Mouse (Mus musculus): ENCODE data around the gene Dlg4. TPM values are rescaled to one million over a fixed set of nuclear protein-coding genes. Genes with fewer than 3 reads are reported as not detected.
A peak's percentile ranks its signal among the peaks of the same experiment; 100 is the strongest.

The Dlg4 gene
- total RNA-seq, 2 experiments from 2014 or later = 6.6 to 8.1 TPM

- intact Hi-C loops (cut with DNase I) = loop anchor here (10.0 kb wide), 1 partner anchor 591 kb away; no protein-coding TSS in a partner anchor
- DNase-seq (ENCODE audit: low spot score) = peak; percentile 99
These were observed 21.3 kb upstream of the Dlg4 start, which contains the start of gene Phf23 for GRCm38 (mm10) chr11:69995391-69995960. TSS of gene Phf23 (plus strand) at chr11:69995777.

DNA sequence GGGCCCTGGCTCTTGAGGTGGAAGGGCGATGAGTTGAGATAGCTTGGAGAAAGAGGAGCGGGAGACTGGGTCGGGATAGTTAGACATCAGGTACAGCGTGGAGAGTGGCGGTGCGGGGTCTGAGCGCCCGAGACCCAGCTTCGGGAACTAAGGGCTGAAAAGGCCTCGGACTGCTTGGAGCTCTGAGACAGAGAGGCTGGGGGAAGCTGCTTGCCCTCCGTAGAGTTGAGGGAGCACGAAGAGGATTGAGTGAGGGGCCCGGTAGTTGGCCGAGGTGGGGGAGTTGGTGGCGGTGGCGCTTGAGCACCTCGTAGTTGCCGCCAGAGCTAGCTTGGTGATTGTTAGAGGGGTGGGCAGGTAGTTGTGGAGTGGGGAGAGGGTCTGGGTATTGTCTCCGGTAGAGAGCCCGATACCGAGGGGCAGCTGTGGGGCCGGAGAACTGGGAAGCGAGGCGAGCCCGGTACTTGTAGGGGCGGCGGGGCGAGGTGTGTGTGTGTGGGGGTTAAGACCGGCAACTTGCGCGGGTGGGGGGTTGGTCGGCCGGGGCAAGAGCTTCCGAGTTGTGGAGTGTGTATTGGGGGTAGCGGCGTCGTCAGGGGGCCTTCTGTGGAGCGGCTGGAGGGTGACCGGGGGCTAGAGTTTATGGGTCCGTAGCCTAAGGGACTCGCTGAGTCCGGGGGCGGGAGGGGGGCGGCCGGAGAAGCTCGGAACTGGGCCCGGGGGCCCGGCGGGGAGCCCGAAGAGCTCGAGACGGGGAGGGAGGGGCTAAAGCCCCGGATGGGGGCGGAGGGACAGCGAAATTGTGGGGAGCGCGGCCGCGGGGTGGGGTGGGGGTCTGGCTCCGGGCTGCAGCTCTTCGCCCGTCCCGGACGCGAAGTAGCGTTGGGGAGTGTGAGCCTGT, 20.3 kb upstream of the Dlg4 start:
- intact Hi-C loops (cut with DNase I) = loop anchor here (2.0 to 10.0 kb wide), 2 partner anchors 16 to 592 kb away; partner anchors contain the start of gene Ctdnep1

DNA sequence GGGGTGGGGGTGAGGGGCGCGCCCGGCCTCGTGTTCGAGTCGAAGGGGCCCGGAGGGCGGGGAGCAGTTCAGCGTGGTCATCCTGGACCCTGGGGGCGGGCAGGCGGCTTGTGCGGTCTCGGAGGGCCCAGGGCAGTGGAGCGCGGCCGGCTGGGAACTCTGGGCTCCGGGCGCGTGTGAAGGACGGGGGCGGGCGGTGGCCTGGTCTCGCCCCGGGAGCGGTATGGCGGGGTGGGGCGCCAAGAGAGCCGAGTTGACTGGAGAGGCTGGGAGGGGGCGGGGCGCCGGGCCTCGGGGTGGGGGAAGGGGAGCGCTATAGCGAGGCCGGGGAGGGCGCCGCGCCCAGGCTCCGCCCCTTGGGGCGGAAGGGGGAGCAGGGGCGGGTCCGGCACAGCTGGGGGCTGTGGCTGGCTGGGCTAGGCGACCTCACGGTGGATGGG, 19.7 kb upstream of the Dlg4 start:
- intact Hi-C loops (cut with DNase I) = loop anchor here (2.0 to 10.0 kb wide), 2 partner anchors 16 to 592 kb away; partner anchors contain the start of gene Ctdnep1
- DNase-seq (ENCODE audit: low spot score) = peak; percentile 83

More for the DNA sequence above, 20.3 kb upstream of the Dlg4 start:
- peak; percentile 47 for DNase-seq (ENCODE audit: low spot score)

- intact Hi-C loops (cut with DNase I) = loop anchor here (10.0 kb wide), 1 partner anchor 594 kb away; no protein-coding TSS in a partner anchor
- no peak for DNase-seq (ENCODE audit: low spot score)
These were observed 17.9 kb upstream of the Dlg4 start for GRCm38 (mm10) chr11:69998567-69999491.

- intact Hi-C loops (cut with DNase I) = loop anchor here (10.0 kb wide), 1 partner anchor 595 kb away; no protein-coding TSS in a partner anchor
- no peak for DNase-seq (ENCODE audit: low spot score)
These were observed 17.1 kb upstream of the Dlg4 start for GRCm38 (mm10) chr11:69999666-70000065.

DNA sequence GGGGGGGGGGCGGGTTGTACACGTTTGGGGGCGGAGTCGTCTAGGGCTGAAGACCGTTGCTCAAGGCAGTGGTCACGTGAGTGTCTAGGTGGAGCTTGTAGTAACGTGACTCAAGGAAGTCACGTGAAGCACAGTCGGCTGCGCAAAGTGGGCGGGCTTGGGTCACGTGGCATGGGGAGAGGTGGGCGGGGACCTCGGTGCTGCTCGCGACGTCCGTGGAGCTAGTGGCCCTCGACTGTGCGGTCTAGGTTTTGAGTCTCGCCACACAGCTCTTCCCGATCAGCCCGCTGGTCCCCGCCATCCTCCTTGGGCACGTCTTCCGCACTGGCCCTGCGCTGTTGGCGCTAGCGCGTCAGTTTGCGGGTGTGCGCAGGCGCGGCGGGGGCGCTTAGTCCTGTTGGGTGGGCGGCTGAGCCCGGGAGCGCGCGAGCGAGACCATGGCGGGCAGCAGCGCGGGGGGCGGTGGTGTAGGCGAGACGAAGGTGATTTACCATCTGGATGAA, 16.3 kb upstream of the Dlg4 start, which contains the start of gene Dvl2:
Gene Dvl2 (plus strand): TSS at position 200 of the 503 bp plus-strand sequence.
- intact Hi-C loops (cut with DNase I) = no loop called here
- DNase-seq (ENCODE audit: low spot score) = peak; percentile 81

GRCm38 (mm10) chr11:70001159-70001558, 15.6 kb upstream of the Dlg4 start:
- DNase-seq (ENCODE audit: low spot score) = no peak
- intact Hi-C loops (cut with DNase I) = no loop called here

DNA sequence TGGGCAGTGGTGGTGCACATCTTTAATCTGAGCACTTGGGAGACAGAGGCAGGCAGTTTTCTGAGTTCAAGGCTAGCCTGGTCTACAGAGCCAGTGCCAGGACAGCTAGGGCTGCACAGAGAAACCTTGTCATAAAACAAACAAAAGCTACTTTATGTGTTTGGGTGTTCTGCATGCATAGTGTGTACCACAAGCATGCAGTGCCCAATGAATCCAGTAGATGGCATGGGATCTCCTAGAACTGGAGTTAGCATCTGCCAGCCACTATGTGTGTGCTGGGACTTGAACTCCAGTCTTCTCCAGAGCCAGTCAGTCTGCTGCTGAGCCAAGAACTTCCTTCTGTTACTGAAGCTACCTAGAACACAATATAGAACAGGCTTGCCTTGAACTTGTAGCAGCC, 14.9 kb upstream of the Dlg4 start:
- intact Hi-C loops (cut with DNase I) = no loop called here
- no peak for DNase-seq (ENCODE audit: low spot score)

DNA sequence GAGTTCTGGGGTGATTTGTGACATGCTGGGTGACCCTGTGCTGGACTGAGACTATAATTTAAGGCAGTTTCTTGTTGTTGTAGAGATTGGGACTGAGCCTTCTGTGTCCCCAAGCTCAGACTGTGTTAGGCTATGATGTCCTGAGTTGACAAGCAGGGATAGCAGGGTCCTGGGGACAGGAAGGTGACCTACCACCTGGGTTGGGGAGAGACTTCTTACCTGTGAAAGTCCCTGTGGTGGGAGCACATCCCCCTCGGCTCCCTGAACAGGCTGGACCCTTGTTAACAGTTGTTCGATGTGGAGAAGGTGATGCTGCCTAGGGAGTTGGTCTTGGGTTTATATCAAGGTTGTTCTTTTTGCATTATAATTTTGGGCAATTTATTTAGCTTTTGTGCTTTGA, 14.3 kb upstream of the Dlg4 start:
- DNase-seq (ENCODE audit: low spot score) = no peak
- intact Hi-C loops (cut with DNase I) = no loop called here

DNA sequence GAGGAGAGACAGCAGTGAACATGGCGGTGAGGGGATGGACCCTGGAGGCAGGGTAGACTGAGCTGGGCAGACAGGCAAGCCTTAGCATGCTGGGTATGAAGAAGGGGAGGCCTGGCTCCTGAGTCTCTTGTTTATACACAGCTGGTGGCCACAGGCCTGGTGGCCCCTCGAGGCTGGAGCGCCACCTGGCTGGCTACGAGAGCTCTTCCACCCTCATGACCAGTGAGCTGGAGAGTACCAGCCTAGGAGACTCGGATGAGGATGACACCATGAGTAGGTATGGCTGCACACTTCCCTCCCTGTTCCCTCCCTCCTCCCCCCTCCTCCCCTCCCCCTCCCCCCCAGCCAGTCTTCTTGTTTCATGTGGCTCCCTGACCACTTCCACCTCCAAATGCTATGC, 11.2 kb upstream of the Dlg4 start:
- intact Hi-C loops (cut with DNase I) = loop anchor here (5.0 kb wide), 1 partner anchor 73 kb away; no protein-coding TSS in a partner anchor

DNA sequence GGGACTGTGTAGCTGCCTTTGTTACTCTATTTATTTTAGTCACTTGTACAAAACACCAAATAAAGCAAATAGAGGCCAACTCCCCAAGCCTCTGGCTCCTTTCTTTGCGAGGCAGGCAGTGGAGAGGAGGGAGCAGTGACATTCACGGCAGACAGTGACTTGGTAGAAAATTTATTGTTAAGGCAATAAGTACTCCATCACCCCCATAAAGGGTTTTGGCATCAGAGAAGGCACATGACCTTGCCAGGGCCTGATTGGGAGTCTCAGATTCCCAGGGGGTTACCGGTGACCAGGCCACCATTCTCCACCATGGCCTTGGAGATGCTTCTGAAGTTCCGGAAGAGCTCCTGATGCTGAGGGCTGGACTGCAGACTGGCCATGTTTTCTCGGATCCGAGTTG, 6.7 kb upstream of the Dlg4 start:
- intact Hi-C loops (cut with DNase I) = loop anchor here (10.0 kb wide), 1 partner anchor 645 kb away; the partner anchor contains the start of genes Eno3 and Pfn1
- DNase-seq (ENCODE audit: low spot score) = no peak

More for the DNA sequence above, 11.2 kb upstream of the Dlg4 start:
- no peak for DNase-seq (ENCODE audit: low spot score)

DNA sequence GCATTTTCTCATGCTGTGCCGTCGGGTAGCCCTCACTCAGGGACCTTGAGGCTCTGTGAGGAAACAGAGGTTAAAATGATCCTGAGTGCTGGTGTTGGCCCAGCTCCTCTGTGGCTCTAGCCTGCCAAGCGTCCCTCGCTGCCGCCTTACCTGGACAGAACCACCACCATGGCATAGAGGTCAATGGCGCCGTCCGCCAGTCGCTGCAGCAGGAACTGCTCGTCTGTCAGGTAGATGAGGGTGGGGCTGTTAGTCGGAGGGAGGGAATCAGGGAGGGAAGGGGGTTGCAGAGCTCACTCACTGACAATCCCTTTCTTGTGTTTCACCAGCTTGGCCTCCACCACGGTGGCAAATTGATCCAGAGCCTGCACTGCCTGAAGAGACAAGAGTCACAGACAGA, 6.2 kb upstream of the Dlg4 start:
- no peak for DNase-seq (ENCODE audit: low spot score)
- intact Hi-C loops (cut with DNase I) = loop anchor here (10.0 kb wide), 1 partner anchor 644 kb away; the partner anchor contains the start of genes Eno3 and Pfn1

GRCm38 (mm10) chr11:70010961-70011360, 5.8 kb upstream of the Dlg4 start:
- intact Hi-C loops (cut with DNase I) = loop anchor here (10.0 kb wide), 1 partner anchor 644 kb away; the partner anchor contains the start of genes Eno3 and Pfn1
- no peak for DNase-seq (ENCODE audit: low spot score)

DNA sequence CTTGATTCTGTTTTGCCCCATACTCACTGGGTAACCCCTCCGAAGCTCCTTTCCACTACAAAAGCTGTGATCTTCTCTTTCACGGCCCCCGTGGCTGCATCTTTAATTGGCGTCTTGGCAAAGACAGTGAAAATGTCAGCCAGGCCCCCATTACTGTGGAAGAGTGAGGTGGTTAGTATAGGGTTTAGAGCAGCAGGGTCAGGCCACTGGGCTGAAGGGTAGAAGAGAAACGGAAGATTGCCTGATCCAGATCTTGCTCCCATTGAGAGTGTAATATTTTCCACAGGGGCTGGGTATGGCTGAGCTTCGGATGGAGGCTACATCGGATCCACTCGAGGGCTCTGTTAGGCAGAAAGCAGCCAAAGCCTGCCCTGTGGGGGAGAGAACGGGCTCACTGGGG, 3.8 kb upstream of the Dlg4 start:
- intact Hi-C loops (cut with DNase I) = loop anchor here (10.0 kb wide), 1 partner anchor 642 kb away; the partner anchor contains the start of genes Eno3 and Pfn1

DNA sequence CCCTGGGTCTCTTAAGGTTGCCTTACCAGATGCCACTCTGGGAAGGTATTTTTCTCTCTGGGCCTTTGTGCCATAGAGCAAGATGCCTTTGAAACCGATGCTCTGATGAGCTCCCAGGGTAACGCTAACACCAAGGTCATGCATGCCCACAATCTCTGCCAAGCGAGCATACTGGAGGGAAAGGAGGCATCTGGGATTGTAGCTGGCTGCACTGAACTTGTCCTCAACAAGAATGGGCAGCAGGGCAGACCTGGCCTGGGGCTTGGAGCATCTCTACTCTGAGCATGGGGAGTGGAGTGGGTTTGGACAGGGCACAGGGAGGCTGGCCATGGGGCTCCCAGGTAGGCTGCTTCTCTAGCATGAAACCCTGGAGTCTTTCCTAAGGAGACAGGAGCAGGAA, 3.3 kb upstream of the Dlg4 start:
- DNase-seq (ENCODE audit: low spot score) = no peak
- intact Hi-C loops (cut with DNase I) = loop anchor here (10.0 kb wide), 1 partner anchor 641 kb away; the partner anchor contains the start of genes Eno3 and Pfn1

More for the DNA sequence above, 3.8 kb upstream of the Dlg4 start:
- DNase-seq (ENCODE audit: low spot score) = no peak

GRCm38 (mm10) chr11:70014051-70014450, 2.7 kb upstream of the Dlg4 start:
- intact Hi-C loops (cut with DNase I) = loop anchor here (10.0 kb wide), 1 partner anchor 641 kb away; the partner anchor contains the start of genes Eno3 and Pfn1

GRCm38 (mm10) chr11:70014880-70015558, 1.7 kb upstream of the Dlg4 start, which contains the start of gene Acadvl:
TSS of gene Acadvl (minus strand) at chr11:70015411.
- DNase-seq (ENCODE audit: low spot score) = peak; percentile 82
- intact Hi-C loops (cut with DNase I) = loop anchor here (10.0 kb wide), 1 partner anchor 640 kb away; the partner anchor contains the start of genes Eno3 and Pfn1

More at GRCm38 (mm10) chr11:70014051-70014450, 2.7 kb upstream of the Dlg4 start:
- DNase-seq (ENCODE audit: low spot score) = no peak

GRCm38 (mm10) chr11:70015677-70016076, 1.1 kb upstream of the Dlg4 start:
- intact Hi-C loops (cut with DNase I) = loop anchor here (10.0 kb wide), 1 partner anchor 639 kb away; the partner anchor contains the start of genes Eno3 and Pfn1
- no peak for DNase-seq (ENCODE audit: low spot score)
